Mouse (Mus musculus): ENCODE results near the gene Vmn2r111. TPM values are rescaled to one million over a fixed set of nuclear protein-coding genes. Genes with fewer than 3 reads are reported as not detected.
"Not testable (repeated sequence)": the region's sequence is repeated elsewhere in the genome, so short reads cannot be mapped to it uniquely, and the experiment has no call there.

Gene Vmn2r111
- polyA plus RNA-seq (2015; fragmentation: Nextera tagmentation; extraction: Ambion mirVana) = not detected in 2 replicates

GRCm38 (mm10) chr17:22573382-22573781 lies at the start of gene Vmn2r111:
TSS of gene Vmn2r111 (minus strand) at chr17:22573482.
- not testable (repeated sequence) for H3K9ac ChIP-seq; H3K27me3 ChIP-seq (replicated peaks); H3K9me3 ChIP-seq; H3K27ac ChIP-seq; H3K4me3 ChIP-seq (replicated peaks); H3K4me1 ChIP-seq; H3K4me2 ChIP-seq; H3K36me3 ChIP-seq; ATAC-seq (ENCODE audit: insufficient read depth, low FRiP score, low read depth)
- 75% methylated on average over 1 of the region's 1 CpGs for WGBS

GRCm38 (mm10) chr17:22600651-22601050 lies 27.4 kb upstream of the Vmn2r111 start, which contains the start of gene Vmn2r112:
TSS of gene Vmn2r112 (plus strand) at chr17:22600951.
- H3K9me3 ChIP-seq; H3K4me1 ChIP-seq; H3K27me3 ChIP-seq (replicated peaks); H3K4me2 ChIP-seq; H3K9ac ChIP-seq; H3K36me3 ChIP-seq; H3K4me3 ChIP-seq (replicated peaks); ATAC-seq (ENCODE audit: insufficient read depth, low FRiP score, low read depth); H3K27ac ChIP-seq: not testable (repeated sequence)

GRCm38 (mm10) chr17:22520467-22520866 lies 52.8 kb downstream of the Vmn2r111 start:
- H3K4me1 ChIP-seq; H3K9ac ChIP-seq; H3K9me3 ChIP-seq; H3K36me3 ChIP-seq; H3K27me3 ChIP-seq (replicated peaks); H3K27ac ChIP-seq; ATAC-seq (ENCODE audit: insufficient read depth, low FRiP score, low read depth); H3K4me2 ChIP-seq; H3K4me3 ChIP-seq (replicated peaks): not testable (repeated sequence)
- WGBS = 76% methylated on average over 7 of the region's 7 CpGs

GRCm38 (mm10) chr17:22520037-22520436 lies 53.2 kb downstream of the Vmn2r111 start:
- not testable (repeated sequence) for H3K9ac ChIP-seq; H3K27me3 ChIP-seq (replicated peaks); H3K27ac ChIP-seq; H3K36me3 ChIP-seq; H3K4me1 ChIP-seq; H3K9me3 ChIP-seq; H3K4me2 ChIP-seq; ATAC-seq (ENCODE audit: insufficient read depth, low FRiP score, low read depth); H3K4me3 ChIP-seq (replicated peaks)
- WGBS = 74% methylated on average over 3 of the region's 3 CpGs

GRCm38 (mm10) chr17:22497120-22497519 lies 76.2 kb downstream of the Vmn2r111 start:
- Histone ChIP-seq H3K9me3 (no peaks in the 10 kb centered on the region), H3K36me3 (no peaks in the 10 kb centered on the region), H3K4me1 (no peaks in the 10 kb centered on the region), H3K27ac (no peak overlapping the region), H3K4me2 (no peak overlapping the region), H3K4me3 (replicated peaks) (no peak overlapping the region), H3K9ac (no peak overlapping the region), H3K27me3 (replicated peaks) (no peaks in the 10 kb centered on the region)
- ATAC-seq (ENCODE audit: insufficient read depth, low FRiP score, low read depth) = no peak
- 71% methylated on average over 4 of the region's 4 CpGs for WGBS

Other genes starting within 250 kb of the Vmn2r111 start
- 12.0 and 12.5 TPM in 2 replicates for gene Zfp944, start 212.1 kb downstream of the Vmn2r111 start, polyA plus RNA-seq (2015; fragmentation: Nextera tagmentation; extraction: Ambion mirVana)
- 9.5 and 9.9 TPM in 2 replicates for gene Zfp758, start 212.0 kb downstream of the Vmn2r111 start, polyA plus RNA-seq (2015; fragmentation: Nextera tagmentation; extraction: Ambion mirVana)
- 14.7 and 17.5 TPM in 2 replicates for gene Zfp946, start 149.3 kb downstream of the Vmn2r111 start, polyA plus RNA-seq (2015; fragmentation: Nextera tagmentation; extraction: Ambion mirVana)
- gene Vmn2r112, start 27.5 kb upstream of the Vmn2r111 start, polyA plus RNA-seq (2015; fragmentation: Nextera tagmentation; extraction: Ambion mirVana) = not detected in 2 replicates

Data from stomach, embryonic 15.5 days (tissue).